Comparison of ENCODE assay signal across 18 mouse cellular contexts in the genomic region with DNA sequence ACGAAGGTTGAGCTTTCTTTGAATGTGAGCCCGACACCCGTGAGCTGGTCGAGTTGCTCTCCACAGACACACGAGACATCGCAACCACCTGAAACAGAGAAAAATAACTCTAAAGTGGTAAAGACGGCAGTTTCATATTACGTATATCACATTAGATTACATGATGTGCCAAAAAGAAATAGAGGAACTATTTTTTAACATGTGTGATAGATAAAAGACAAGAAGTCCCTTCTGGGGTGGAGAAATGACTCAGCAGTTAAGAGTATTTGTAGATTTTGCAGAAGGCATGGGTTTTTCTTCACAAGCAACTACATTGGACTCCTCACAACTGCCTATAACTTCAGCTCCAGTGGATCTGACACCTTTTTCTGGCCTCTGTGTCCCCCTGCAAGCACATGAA.
"Had no signal": no experiment of that assay in that cellular context is flagged by ENCODE, and none has a peak within 500 bp of the region (broad histone marks: within the 10 kb centered on the region; RNA-seq: fewer than 3 reads in every experiment).

No protein-coding gene starts in this region.

- H3K4me1 ChIP-seq: midbrain, embryonic 10.5 days; neural tube, embryonic 15.5 days had no signal

- H3K27me3 ChIP-seq: midbrain, embryonic 12.5 days; neural tube, embryonic 13.5 days; neural tube, embryonic 15.5 days had no signal

- DNase-seq: lung, embryonic 14.5 days; lung, postnatal 10 days; lung, postnatal 4 days; midbrain, embryonic 14.5 days; retina, postnatal 1 day; right cerebral cortex, adult 18-20 months; right cerebral cortex, postnatal 25 days; right cerebral cortex, postnatal 4 days; spleen, adult 18-20 months; thymus, adult 18-20 months; thymus, postnatal 14 days; thymus, postnatal 36 days had no signal

- H3K9ac ChIP-seq: lung, embryonic 14.5 days; midbrain, embryonic 12.5 days; neural tube, embryonic 13.5 days; neural tube, embryonic 15.5 days had no signal

- ATAC-seq: midbrain, embryonic 16.5 days had no signal

- H3K36me3 ChIP-seq: midbrain, embryonic 10.5 days; midbrain, embryonic 12.5 days; neural tube, embryonic 13.5 days; neural tube, embryonic 15.5 days had no signal

- H3K4me3 ChIP-seq: midbrain, embryonic 10.5 days; midbrain, embryonic 12.5 days; myocyte; neural tube, embryonic 13.5 days; neural tube, embryonic 15.5 days had no signal

- H3K27ac ChIP-seq: midbrain, embryonic 10.5 days; midbrain, embryonic 12.5 days; neural tube, embryonic 13.5 days; neural tube, embryonic 15.5 days had no signal

- H3K9me3 ChIP-seq: neural tube, embryonic 15.5 days had no signal

- H3K4me2 ChIP-seq: lung, embryonic 14.5 days; midbrain, embryonic 12.5 days; neural tube, embryonic 13.5 days; neural tube, embryonic 15.5 days had no signal
